ENCODE assay signal across 8 mouse cellular contexts in the genomic region with DNA sequence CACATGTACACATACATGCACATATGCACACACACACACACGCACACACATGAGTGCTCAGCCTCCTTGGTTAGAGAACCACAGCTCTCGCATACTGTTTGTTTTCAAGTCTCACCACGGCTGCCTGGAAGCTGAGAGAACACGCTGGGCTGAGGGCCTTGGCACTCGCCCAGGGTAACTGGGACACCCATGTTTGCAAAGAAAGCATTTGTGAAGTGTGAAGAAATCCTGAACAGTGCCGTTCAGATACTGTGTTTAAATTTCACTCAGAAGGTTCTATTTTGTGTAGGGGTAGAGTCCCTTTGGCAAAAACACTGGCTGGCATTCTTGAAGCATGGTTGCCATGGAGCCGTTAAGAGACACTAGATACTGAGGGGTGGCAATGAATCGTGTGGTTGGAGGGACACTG.
A peak's percentile ranks its signal among the peaks of the same experiment; 100 is the strongest.
DNase-seq lines count a peak whose midpoint lies in the region; TF ChIP-seq lines count a peak whose summit lies in the region.

No protein-coding gene starts in this region.

- no peak for TF ChIP-seq CTCF in brain, embryonic 14.5 days (IDR thresholded peaks at IDR 0.05; ENCODE audit: borderline replicate concordance, extremely low read depth, insufficient read depth, insufficient read length)

- DNase-seq in cerebellum, adult 9-11 months = peak; percentile 35
- DNase-seq in cerebellum, adult 11-12 months = no peak
- DNase-seq in brain, embryonic 14.5 days (ENCODE audit: low read depth) = peak; percentile 94
- peak; percentile 77 to 83 for DNase-seq in layer of hippocampus, adult 8-10 months (ENCODE audit: low spot score in 2 of 2)
- peak; percentile 63 for DNase-seq in lung, postnatal 14 days
- no peak for DNase-seq in spleen, postnatal 36 days (ENCODE audit: low spot score in 2 of 2)
- no peak for DNase-seq in cerebellum, postnatal 36 days
- no peak for DNase-seq in cerebellum, postnatal 14 days

- TF ChIP-seq POLR2A in brain, embryonic 14.5 days (IDR thresholded peaks at IDR 0.05; ENCODE audit: borderline replicate concordance, extremely low read depth, insufficient read depth, insufficient read length, poor library complexity, severe bottlenecking) = no peak

Comparison
In these comparisons a context has a peak if more than half of its experiments do, and no peak if none do; other contexts are left out.
1. DNase-seq: peak in cerebellum, adult 9-11 months (single experiment), brain, embryonic 14.5 days (single experiment), layer of hippocampus, adult 8-10 months (2 of 2) and lung, postnatal 14 days (single experiment); none in cerebellum, adult 11-12 months (single experiment), spleen, postnatal 36 days (0 of 2), cerebellum, postnatal 36 days (0 of 2) and cerebellum, postnatal 14 days (0 of 2).